Mouse (Mus musculus) limb, embryonic 11.5 days (tissue): ENCODE measurements around the gene Morn3. TPM values are rescaled to one million over a fixed set of nuclear protein-coding genes. Genes with fewer than 3 reads are reported as not detected.

Source experiments
- ATAC-seq: fragments of 200-750 bp; cut with Nextera tagmentation; 2 replicates; pipeline ENCODE4 v1.8.0; 2017; ENCODE audit warnings: low read depth; ENCODE audit not compliant: insufficient number of reproducible peaks, low FRiP score, low TSS enrichment
- DNase-seq: peaks from one replicate; pipeline ENCODE4 v3.0.0-alpha.2; 2015; ENCODE audit warnings: low spot score
- H3K27ac ChIP-seq: fragments of 300-500 bp; sonication (generic); replicated peaks from 2 replicates; pipeline ENCODE4 v1.5.1; 2014; ENCODE audit warnings: low read depth, mild to moderate bottlenecking, low read length
- H3K27me3 ChIP-seq: fragments of 300-500 bp; sonication (generic); 2 replicates; pipeline ENCODE4 v1.6.1; 2014; ENCODE audit warnings: mild to moderate bottlenecking, low read length, mixed read lengths; ENCODE audit not compliant: control insufficient read depth, insufficient read depth
- H3K36me3 ChIP-seq: fragments of 300-500 bp; sonication (generic); 2 replicates; pipeline ENCODE4 v1.6.1; 2014; ENCODE audit warnings: mild to moderate bottlenecking, low read length, moderate library complexity, mixed read lengths; ENCODE audit not compliant: control insufficient read depth, insufficient read depth
- H3K4me1 ChIP-seq: fragments of 300-500 bp; sonication (generic); 2 replicates; pipeline ENCODE4 v1.6.1; 2014; ENCODE audit warnings: low read length, mixed read lengths; ENCODE audit not compliant: control insufficient read depth, insufficient read depth
- H3K4me2 ChIP-seq: fragments of 300-500 bp; sonication (generic); 2 replicates; pipeline ENCODE4 v1.6.1; 2014; ENCODE audit warnings: low read depth, mild to moderate bottlenecking, moderate library complexity; ENCODE audit not compliant: severe bottlenecking
- H3K4me3 ChIP-seq: fragments of 300-500 bp; sonication (generic); 2 replicates; pipeline ENCODE4 v1.5.1; 2014; ENCODE audit warnings: low read depth, low read length
- H3K9ac ChIP-seq: fragments of 300-500 bp; sonication (generic); 2 replicates; pipeline ENCODE4 v1.6.1; 2014; ENCODE audit warnings: mild to moderate bottlenecking, low read length
- H3K9me3 ChIP-seq: fragments of 300-500 bp; sonication (generic); 2 replicates; pipeline ENCODE4 v1.6.1; 2016; ENCODE audit warnings: low read length; ENCODE audit not compliant: control insufficient read depth
- WGBS: fragments of 180-500 bp; shearing (Covaris S2); extraction: QIAGEN DNeasy Blood & Tissue Kit; methylation state at CpG from one replicate; pipeline ENCODE4 v1.1.7; 2014; 5-methylcytosine and 5-hydroxymethylcytosine counted together
- polyA plus RNA-seq: library from polyadenylated mRNA; unstranded; fragments of >200 nt; fragmentation: Nextera tagmentation; extraction: Ambion mirVana; gene quantifications from 2 replicates; pipeline ENCODE4 v1.2.1, GENCODE M21; 2014

The Morn3 gene
- polyA plus RNA-seq, 1 experiment from 2014 or later, result 0.64 TPM

DNA sequence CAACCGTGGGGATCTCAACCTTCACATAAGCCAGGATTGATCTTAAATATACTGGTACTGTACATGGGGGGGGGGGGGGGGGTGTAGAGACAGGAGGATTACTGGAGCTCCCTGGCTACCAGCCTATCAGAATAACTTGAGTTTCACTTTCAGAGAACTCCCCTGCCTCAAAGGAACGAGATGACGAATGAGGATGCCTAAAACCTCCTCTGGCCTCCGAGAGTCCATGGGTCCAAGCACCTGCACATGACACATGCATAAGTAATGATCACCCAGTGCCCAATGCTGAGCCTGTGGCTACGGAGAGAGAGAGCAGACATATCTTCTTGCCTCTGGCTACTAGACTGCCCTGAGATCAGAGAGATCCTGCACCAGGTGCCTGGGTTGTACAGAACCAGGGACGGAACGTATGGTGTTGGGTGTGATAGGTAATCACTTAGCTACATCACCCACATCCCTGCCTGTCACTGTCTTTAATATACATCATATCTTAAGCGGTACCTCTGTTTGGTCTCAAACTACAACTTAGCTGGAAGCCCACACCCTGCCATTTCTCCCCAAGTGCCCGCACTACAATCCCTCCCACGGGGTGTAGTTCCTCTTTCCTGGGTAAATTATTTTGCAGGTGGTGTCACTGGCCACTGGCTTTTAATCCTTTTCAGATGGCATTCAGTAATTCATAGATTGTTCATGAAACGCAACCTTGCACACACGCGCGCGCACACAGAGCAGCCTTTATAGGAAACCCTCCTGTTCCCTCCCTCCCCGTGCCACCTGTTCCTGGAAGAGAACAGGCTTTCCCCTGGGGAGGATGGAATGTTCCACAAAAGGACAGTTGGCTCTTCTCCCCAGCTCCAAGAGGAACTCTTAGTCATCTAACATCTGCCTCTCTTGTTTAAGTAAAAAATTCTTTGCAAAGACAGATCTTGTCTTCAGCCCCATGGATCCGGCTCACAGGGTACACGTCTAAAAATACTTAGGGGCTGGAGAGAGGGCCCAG is 49.3 kb downstream of the Morn3 start:
- no peak overlapping the region for H3K27ac ChIP-seq
- H3K36me3 ChIP-seq, result no peaks in the 10 kb centered on the region
- no peak for DNase-seq
- H3K9ac ChIP-seq, result no peak overlapping the region
- H3K9me3 ChIP-seq, result no peaks in the 10 kb centered on the region
- peaks cover 4% of the 10 kb centered on the region; the same call in 1 of the 2 replicates for H3K4me1 ChIP-seq
- H3K4me2 ChIP-seq, result no peak overlapping the region
- no peaks in the 10 kb centered on the region for H3K27me3 ChIP-seq
- H3K4me3 ChIP-seq, result no peak overlapping the region
- ATAC-seq, result no peak
- WGBS, result 90% methylated on average over 18 of the region's 18 CpGs

DNA sequence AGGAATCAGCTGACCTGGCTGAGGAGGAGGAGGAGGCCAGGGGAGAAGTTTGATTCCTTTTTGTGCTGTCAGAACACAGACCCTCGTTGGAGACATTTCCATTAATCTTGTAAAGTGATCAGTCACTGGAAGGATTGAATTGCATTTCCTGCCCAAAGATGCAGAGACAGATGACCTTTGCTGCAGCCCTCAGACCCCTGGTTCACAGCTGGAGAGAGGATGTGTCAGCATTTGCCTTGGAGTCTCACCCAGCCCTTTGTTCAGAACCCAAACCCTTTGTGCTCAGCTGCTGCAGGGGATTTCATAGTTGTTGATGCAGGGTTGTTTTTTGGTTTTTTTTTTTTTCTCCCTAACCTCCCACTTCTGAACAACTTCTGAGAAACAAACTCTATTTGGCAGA is 51.9 kb downstream of the Morn3 start:
- Histone ChIP-seq H3K4me2 (no peak overlapping the region), H3K36me3 (no peaks in the 10 kb centered on the region), H3K27me3 (no peaks in the 10 kb centered on the region), H3K4me3 (no peak overlapping the region), H3K4me1 (peaks cover 23% of the 10 kb centered on the region), H3K27ac (peak overlapping the region; percentile 30), H3K9me3 (no peaks in the 10 kb centered on the region), H3K9ac (no peak overlapping the region)
- DNase-seq, result no peak
- 0% methylated on average over 1 of the region's 1 CpGs for WGBS
- ATAC-seq, result 0 out of 2 replicates have a peak, but pooled peaks have one; percentile 11

DNA sequence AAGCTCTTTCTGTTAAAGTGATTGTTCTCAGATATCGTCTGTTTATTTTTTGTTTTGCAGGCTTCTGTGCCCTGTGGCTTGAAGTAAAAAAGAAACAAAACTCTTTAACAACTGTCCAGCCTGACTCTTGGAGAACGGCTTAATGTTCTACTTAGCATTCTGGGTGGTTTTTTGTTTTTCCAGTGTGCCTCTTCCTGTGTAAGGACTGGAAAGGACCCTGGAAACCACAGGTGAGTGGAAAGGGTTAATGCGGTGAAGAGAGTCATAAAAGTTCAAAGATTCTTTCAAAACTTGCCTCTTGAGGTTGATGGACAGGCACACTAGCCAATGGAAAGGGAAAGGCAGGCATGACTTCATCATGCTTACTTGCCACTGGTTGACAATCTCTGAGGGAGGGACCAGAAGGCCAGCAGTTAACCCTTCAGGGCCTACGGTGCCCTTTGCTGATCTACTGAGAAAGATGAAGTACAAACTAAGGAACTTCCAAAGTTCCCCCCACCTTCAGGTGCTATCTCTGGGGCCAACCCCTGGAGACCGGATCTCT is 52.4 kb downstream of the Morn3 start:
- no peaks in the 10 kb centered on the region for H3K36me3 ChIP-seq
- peak; percentile 98 for DNase-seq
- H3K4me2 ChIP-seq, result no peak overlapping the region
- no peak overlapping the region for H3K9ac ChIP-seq
- H3K4me3 ChIP-seq, result no peak overlapping the region
- H3K4me1 ChIP-seq, result peaks cover 26% of the 10 kb centered on the region
- 7% methylated on average over 5 of the region's 5 CpGs for WGBS
- ATAC-seq, result peak; percentile 89
- peak overlapping the region; percentile 30 for H3K27ac ChIP-seq
- no peaks in the 10 kb centered on the region for H3K9me3 ChIP-seq
- no peaks in the 10 kb centered on the region for H3K27me3 ChIP-seq

DNA sequence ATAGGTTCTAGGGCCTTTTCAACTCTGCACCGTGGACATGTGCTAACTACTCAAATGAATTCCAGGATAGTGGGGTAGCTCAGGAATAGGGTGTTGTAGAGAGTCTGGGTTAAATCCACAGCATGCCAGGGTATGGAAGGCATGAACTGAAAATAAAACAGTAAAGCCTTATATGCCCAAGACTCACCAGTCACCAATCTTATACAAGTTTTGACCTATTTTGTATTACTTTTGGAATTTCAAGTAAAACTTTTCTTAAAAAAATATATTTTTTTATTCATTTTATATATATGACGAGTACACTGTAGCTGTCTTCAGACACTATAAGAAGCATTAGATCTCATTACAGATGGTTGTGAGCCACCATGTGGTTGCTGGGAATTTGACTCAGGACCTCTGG is 53.0 kb downstream of the Morn3 start:
- H3K36me3 ChIP-seq, result no peaks in the 10 kb centered on the region
- no peak for DNase-seq
- H3K9me3 ChIP-seq, result no peaks in the 10 kb centered on the region
- 36% methylated on average over 2 of the region's 2 CpGs for WGBS
- no peak overlapping the region for H3K4me2 ChIP-seq
- H3K27ac ChIP-seq, result peak overlapping the region; percentile 22; the same call in 1 of the 2 replicates
- ATAC-seq, result no peak; the same call in 1 of the 2 replicates
- no peak overlapping the region for H3K9ac ChIP-seq
- H3K4me1 ChIP-seq, result peaks cover 26% of the 10 kb centered on the region
- H3K27me3 ChIP-seq, result no peaks in the 10 kb centered on the region
- no peak overlapping the region for H3K4me3 ChIP-seq

DNA sequence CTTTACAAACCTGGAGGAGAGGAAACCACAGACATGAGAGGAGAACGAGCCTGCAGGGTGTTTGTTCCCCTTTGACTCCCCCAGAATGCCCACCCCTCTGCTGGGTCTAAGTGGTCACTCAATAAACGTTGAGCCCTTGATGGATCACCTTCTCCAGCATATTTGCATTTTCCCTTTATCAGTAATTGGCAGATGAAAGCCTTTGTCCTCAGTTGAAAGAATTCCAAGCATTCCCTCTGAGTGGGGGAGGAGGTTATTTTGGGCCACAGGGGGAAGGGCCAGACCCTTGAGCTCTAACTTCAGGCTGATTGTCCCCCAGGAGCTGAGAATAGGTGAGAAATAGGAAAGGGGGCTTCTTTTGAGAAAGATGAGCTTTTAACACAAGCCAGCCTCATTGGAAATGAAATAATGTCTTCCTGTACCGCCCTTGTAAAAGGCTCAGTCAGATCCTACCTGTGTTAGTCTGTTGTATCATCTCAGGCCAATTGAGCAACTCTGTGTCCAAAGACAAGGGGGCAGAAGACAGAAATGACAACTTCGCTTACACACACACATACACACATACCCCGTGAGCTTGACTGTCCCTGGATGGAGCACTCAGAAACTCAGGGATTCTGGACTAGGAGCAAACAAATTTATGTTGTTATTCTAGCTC is 55.3 kb downstream of the Morn3 start:
- peak overlapping the region; percentile 96; the same call in 1 of the 2 replicates for H3K4me2 ChIP-seq
- no peaks in the 10 kb centered on the region for H3K36me3 ChIP-seq
- ATAC-seq, result no peak
- no peaks in the 10 kb centered on the region for H3K9me3 ChIP-seq
- no peak for DNase-seq
- H3K27ac ChIP-seq, result no peak overlapping the region
- H3K4me3 ChIP-seq, result no peak overlapping the region
- 22% methylated on average over 5 of the region's 5 CpGs for WGBS
- no peaks in the 10 kb centered on the region for H3K27me3 ChIP-seq
- 0 out of 2 replicates have a peak overlapping the region, but pooled peaks have one; percentile 7 for H3K9ac ChIP-seq
- peaks cover 41% of the 10 kb centered on the region for H3K4me1 ChIP-seq

DNA sequence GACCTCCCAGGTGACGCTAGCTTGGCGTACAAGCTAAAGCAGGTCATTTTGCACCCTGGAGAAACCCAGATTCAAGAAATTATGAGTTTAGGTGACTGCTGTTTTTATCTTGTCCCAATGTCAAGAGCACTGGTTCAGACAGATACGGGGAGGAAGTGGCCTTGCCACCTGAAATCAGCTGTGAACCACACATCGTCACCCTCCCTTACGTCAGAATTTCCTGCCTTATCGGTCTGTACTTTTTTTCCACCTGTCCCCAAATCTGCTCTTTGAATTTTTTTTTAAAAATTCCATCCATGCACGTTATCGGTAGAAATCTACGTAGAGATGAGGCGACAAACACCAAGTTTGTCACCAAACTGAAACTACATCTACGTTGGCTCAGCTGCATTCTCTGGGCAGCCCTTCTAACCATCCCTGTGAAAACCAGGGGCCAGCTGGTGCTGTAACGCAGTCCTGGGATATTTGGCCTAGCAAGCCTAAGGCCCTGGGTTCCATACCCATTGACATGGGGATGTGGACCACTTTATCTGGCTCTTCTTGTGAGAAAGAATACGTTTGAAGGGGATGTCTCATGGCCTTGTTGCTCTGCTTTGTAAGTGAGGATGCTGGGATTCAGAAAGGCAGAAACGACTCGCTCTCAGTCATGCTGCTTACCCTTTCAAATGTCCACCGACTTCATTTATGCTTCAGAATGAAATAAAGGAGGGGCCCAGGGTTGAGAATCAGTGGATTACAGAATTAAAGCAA is 56.2 kb downstream of the Morn3 start:
- Histone ChIP-seq H3K9me3 (no peaks in the 10 kb centered on the region), H3K4me1 (peaks cover 41% of the 10 kb centered on the region)

DNA sequence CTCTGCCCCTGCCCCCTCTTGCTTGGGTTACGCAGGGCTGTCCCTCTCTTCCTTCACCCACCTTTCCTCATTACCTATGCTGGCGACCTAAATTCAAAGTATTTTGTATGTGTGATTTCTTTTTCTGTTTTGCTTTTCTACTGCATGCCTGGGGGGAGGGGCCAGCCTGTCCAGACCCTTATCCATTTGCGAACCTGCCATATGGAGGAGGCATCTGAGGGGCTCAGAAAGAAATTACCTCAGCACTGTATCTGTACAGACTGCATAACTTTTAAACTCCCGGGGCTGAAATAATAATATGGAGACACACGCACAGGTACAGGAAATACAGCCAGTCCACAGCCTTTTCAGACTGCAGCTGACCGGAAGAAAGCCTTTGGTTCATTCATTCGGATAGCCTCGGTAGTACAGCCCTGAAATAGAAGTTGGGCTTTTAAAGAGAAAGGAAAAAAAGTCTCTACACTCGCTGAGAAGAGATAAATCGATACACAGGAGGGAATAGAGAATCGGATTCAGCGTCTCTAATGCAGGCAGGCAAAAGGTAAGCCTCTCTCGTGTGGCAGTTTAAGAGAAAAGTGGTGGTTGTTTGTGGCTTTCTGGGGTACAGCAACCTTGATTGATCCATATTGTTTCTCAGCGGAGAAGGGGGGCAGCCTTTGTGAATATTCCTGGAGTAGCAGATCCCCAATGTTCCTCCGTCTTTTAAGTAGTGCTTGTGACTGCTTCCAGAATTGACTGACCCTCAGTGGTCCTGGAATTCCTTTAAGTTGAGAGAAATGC is 57.1 kb downstream of the Morn3 start, which contains the start of gene Kdm2b:
Kdm2b (minus strand) TSS at position 273 of the 780 bp plus-strand sequence.
- H3K27me3 ChIP-seq, result no peaks in the 10 kb centered on the region
- H3K27ac ChIP-seq, result peak within 1 kb of the TSS; percentile 90
- H3K9me3 ChIP-seq, result no peaks in the 10 kb centered on the region
- peak within 1 kb of the TSS; percentile 96 for H3K4me2 ChIP-seq
- peaks cover 40% of the 10 kb centered on the region for H3K4me1 ChIP-seq
- ATAC-seq (peak; percentile 16; the same call in 1 of the 2 replicates), DNase-seq (peak; percentile 64)
- 1% methylated on average over 15 of the region's 15 CpGs for WGBS
- peak within 1 kb of the TSS; percentile 82 for H3K9ac ChIP-seq
- peak within 1 kb of the TSS; percentile 69 for H3K4me3 ChIP-seq
- no peaks in the 10 kb centered on the region for H3K36me3 ChIP-seq

More for the DNA sequence above, 56.2 kb downstream of the Morn3 start:
- DNase-seq (no peak), ATAC-seq (no peak)
- 9% methylated on average over 16 of the region's 16 CpGs for WGBS
- peak overlapping the region; percentile 69 for H3K4me3 ChIP-seq
- no peaks in the 10 kb centered on the region for H3K36me3 ChIP-seq
- peak overlapping the region; percentile 82; the same call in 1 of the 2 replicates for H3K9ac ChIP-seq
- H3K27me3 ChIP-seq, result no peaks in the 10 kb centered on the region
- peak overlapping the region; percentile 96 for H3K4me2 ChIP-seq
- no peak overlapping the region for H3K27ac ChIP-seq
